Mouse (Mus musculus) adrenal gland, adult 2 months (tissue): ENCODE measurements around the gene Myo15b. TPM values are rescaled to one million over a fixed set of nuclear protein-coding genes. Genes with fewer than 3 reads are reported as not detected.

Experiments
- DNase-seq: peaks from one replicate; pipeline ENCODE4 v3.0.0; 2021
- polyA plus RNA-seq: library from polyadenylated mRNA; depleted of rRNA; stranded (reverse); fragments of >200 nt; gene quantifications from 2 replicates; pipeline ENCODE4 v1.2.3, GENCODE M21; 2012
- total RNA-seq, 2 experiments: library from RNA; stranded (reverse); gene quantifications; 2 replicates each; pipeline ENCODE4 v1.2.3; 2021

Myo15b gene
- total and polyA plus RNA-seq, 3 experiments, result 0.13 to 0.35 TPM; not detected in 1

GRCm38 (mm10) chr11:115869393-115869792, 11.2 kb downstream of the Myo15b start:
- peak; percentile 37 for DNase-seq

- no peak for DNase-seq
Measured at GRCm38 (mm10) chr11:115872437-115872836, 14.2 kb downstream of the Myo15b start.

- DNase-seq, result no peak
Measured at GRCm38 (mm10) chr11:115875935-115876334, 17.7 kb downstream of the Myo15b start.

GRCm38 (mm10) chr11:115876438-115876837, 18.2 kb downstream of the Myo15b start:
- no peak for DNase-seq

GRCm38 (mm10) chr11:115877174-115877755, 19.1 kb downstream of the Myo15b start:
- no peak for DNase-seq

GRCm38 (mm10) chr11:115878071-115878470, 19.9 kb downstream of the Myo15b start:
- DNase-seq, result no peak

GRCm38 (mm10) chr11:115881002-115881401, 22.8 kb downstream of the Myo15b start:
- DNase-seq, result peak; percentile 52

GRCm38 (mm10) chr11:115883251-115883650, 25.0 kb downstream of the Myo15b start:
- no peak for DNase-seq

- DNase-seq, result no peak
Measured at GRCm38 (mm10) chr11:115884361-115884760, 26.2 kb downstream of the Myo15b start.

GRCm38 (mm10) chr11:115885281-115885680, 27.1 kb downstream of the Myo15b start:
- DNase-seq, result no peak

GRCm38 (mm10) chr11:115886446-115886845, 28.2 kb downstream of the Myo15b start:
- peak; percentile 49 for DNase-seq

- DNase-seq, result no peak
Measured at GRCm38 (mm10) chr11:115888020-115888419, 29.8 kb downstream of the Myo15b start.

- DNase-seq, result no peak
Measured at GRCm38 (mm10) chr11:115889159-115889558, 31.0 kb downstream of the Myo15b start.

- DNase-seq, result no peak
Measured at GRCm38 (mm10) chr11:115892213-115892612, 34.0 kb downstream of the Myo15b start.

GRCm38 (mm10) chr11:115893071-115893470, 34.9 kb downstream of the Myo15b start:
- DNase-seq, result no peak

- DNase-seq, result no peak
Measured at GRCm38 (mm10) chr11:115894755-115895520, 36.7 kb downstream of the Myo15b start.

- no peak for DNase-seq
Measured at GRCm38 (mm10) chr11:115898446-115898845, 40.2 kb downstream of the Myo15b start.

GRCm38 (mm10) chr11:115898886-115899285, 40.7 kb downstream of the Myo15b start:
- no peak for DNase-seq

GRCm38 (mm10) chr11:115899486-115900266, 41.5 kb downstream of the Myo15b start, which contains the start of gene Smim5:
Smim5 (plus strand) TSS chr11:115899966.
- no peak for DNase-seq

- no peak for DNase-seq
Measured at GRCm38 (mm10) chr11:115900561-115901337, 42.5 kb downstream of the Myo15b start.

- DNase-seq, result no peak
Measured at GRCm38 (mm10) chr11:115901338-115902161, 43.3 kb downstream of the Myo15b start.
